Mouse (Mus musculus): ENCODE measurements at regions not wholly inside any gene's neighbourhood (a gene's known extent, or its start where the extent isn't known, plus 50 kb on each side); places are given as distances from the start of the nearest gene placed in this dataset.

- no peak for TF ChIP-seq POLR2A (IDR thresholded peaks at IDR 0.05; ENCODE audit: borderline replicate concordance, extremely low read depth, insufficient read depth, insufficient read length, poor library complexity, severe bottlenecking)
- TF ChIP-seq CTCF (IDR thresholded peaks at IDR 0.05; ENCODE audit: borderline replicate concordance, extremely low read depth, insufficient read depth, insufficient read length): no peak
These were observed 358.4 kb downstream of the Bckdhb start for GRCm38 (mm10) chr9:84283296-84283695.
